ENCODE assay signal across 20 mouse cellular contexts in the genomic region with DNA sequence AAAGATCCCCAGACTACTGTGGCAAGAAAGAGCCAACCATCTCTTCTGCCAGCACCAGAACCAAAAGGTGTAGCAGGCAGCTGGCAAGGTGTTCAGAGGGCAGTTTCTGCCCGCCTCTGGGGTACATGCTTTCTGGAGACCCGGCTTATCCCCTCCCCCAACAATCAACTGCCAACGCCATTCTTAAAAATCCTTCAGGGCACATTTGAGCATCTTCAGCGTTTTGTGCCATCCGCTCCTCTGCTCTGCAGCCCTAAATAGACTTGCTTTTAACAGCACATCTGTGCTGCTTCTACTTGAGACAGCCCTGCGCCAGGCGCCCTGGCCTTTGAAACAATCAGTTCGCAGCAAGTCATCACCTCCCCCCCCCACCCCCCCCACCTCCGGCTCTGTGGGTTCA. TPM values are rescaled to one million over a fixed set of nuclear protein-coding genes. Genes with fewer than 3 reads are reported as not detected.
A peak's percentile ranks its signal among the peaks of the same experiment; 100 is the strongest.
DNase-seq lines count a peak whose midpoint lies in the region; ATAC-seq lines count a peak whose summit lies in the region.
"Had no signal": no experiment of that assay in that cellular context is flagged by ENCODE, and none has a peak within 500 bp of the region (broad histone marks: within the 10 kb centered on the region; RNA-seq: fewer than 3 reads in every experiment).

No protein-coding gene starts in this region.

- peak; percentile 62 for ATAC-seq in frontal cortex, adult (ENCODE audit: low TSS enrichment)
- ATAC-seq: forebrain, embryonic 14.5 days; inflammation-experienced regulatory T-cells, adult 6 months; midbrain, embryonic 13.5 days had no signal

- DNase-seq in frontal cortex, postnatal 25 days (ENCODE audit: low spot score in 2 of 2): no peak
- DNase-seq in left cerebral cortex, postnatal 25 days (ENCODE audit: low spot score in 2 of 2): peak; percentile 43 to 77
- DNase-seq in left cerebral cortex, postnatal 10 days (ENCODE audit: extremely low spot score in 1 of 2, low spot score in 2 of 2): no peak
- peak; percentile 47 to 49 for DNase-seq in left cerebral cortex, postnatal 36 days (ENCODE audit: low spot score in 2 of 2)
- DNase-seq in right cerebral cortex, postnatal 36 days (ENCODE audit: low spot score in 2 of 2): peak; percentile 32 to 47
- no peak for DNase-seq in T-cell, adult 2 months (ENCODE audit: low spot score)
- DNase-seq: cerebellum, adult 11-12 months; cerebellum, postnatal 10 days; gastrocnemius, postnatal 36 days; kidney, adult 8-10 months; kidney, postnatal 14 days; liver, embryonic 13.5 days; lung, adult 2 months; lung, postnatal 36 days; thymus, postnatal 25 days had no signal

- intact Hi-C loops in left cerebral cortex, postnatal 25 days (cut with DNase I): loop anchor here (5.0 kb wide), 3 partner anchors 41 to 99 kb away; a partner anchor contains a TSS
- intact Hi-C loops in left cerebral cortex, postnatal 10 days (cut with DNase I): no loop called here
- intact Hi-C loops in left cerebral cortex, postnatal 36 days (cut with DNase I): loop anchor here (5.0 kb wide), 2 partner anchors 41 to 99 kb away; a partner anchor contains a TSS

RNA-seq across cellular contexts. Expression of a gene that starts 41.7 kb away (rescaled TPM):
- total RNA-seq in left cerebral cortex, postnatal 25 days (2021): 100 to 1,000 TPM; 137 to 150 TPM
- 100 to 1,000 TPM; 111 to 114 TPM for total RNA-seq in left cerebral cortex, postnatal 10 days (2021)
- 100 to 1,000 TPM; 128 to 150 TPM for total RNA-seq in left cerebral cortex, postnatal 36 days (2021)
- total RNA-seq: gastrocnemius, adult 18-20 months; gastrocnemius, postnatal 36 days had no signal

Comparison
In these comparisons a context has a peak if more than half of its experiments do, and no peak if none do; other contexts are left out.
1. DNase-seq: peak in left cerebral cortex, postnatal 25 days (2 of 2), left cerebral cortex, postnatal 36 days (2 of 2) and right cerebral cortex, postnatal 36 days (2 of 2); none in frontal cortex, postnatal 25 days (0 of 2), left cerebral cortex, postnatal 10 days (0 of 2) and T-cell, adult 2 months (single experiment).